Mouse (Mus musculus) right cerebral cortex, adult 18-20 months (tissue): ENCODE measurements at regions not wholly inside any gene's neighbourhood (a gene's known extent, or its start where the extent isn't known, plus 50 kb on each side); places are given as distances from the start of the nearest gene placed in this dataset.
"Not testable (repeated sequence)": the region's sequence is repeated elsewhere in the genome, so short reads cannot be mapped to it uniquely, and the experiment has no call there.

Experiments used
- DNase-seq: peaks from one replicate; pipeline ENCODE4 v3.0.0; 2022; ENCODE audit warnings: mixed read lengths

- DNase-seq: peak; percentile 9
Measured at GRCm38 (mm10) chr5:16937840-16938239, 146.2 kb downstream of the Gm28710 start.

- peak; percentile 4 for DNase-seq
Measured at GRCm38 (mm10) chr5:16947430-16947829, 155.8 kb downstream of the Gm28710 start.

- DNase-seq: peak; percentile 4
Measured at GRCm38 (mm10) chr5:16967735-16968134, 176.1 kb downstream of the Gm28710 start.

GRCm38 (mm10) chr5:16968817-16969216 is 177.2 kb downstream of the Gm28710 start:
- not testable (repeated sequence) for DNase-seq

GRCm38 (mm10) chr5:16973206-16973896 is 181.7 kb downstream of the Gm28710 start:
- no peak for DNase-seq

GRCm38 (mm10) chr5:16976006-16976405 is 184.4 kb downstream of the Gm28710 start:
- DNase-seq: no peak

- DNase-seq: no peak
Measured at GRCm38 (mm10) chr5:16984877-16985276, 193.3 kb downstream of the Gm28710 start.

GRCm38 (mm10) chr5:16991518-16991917 is 199.9 kb downstream of the Gm28710 start:
- no peak for DNase-seq

- no peak for DNase-seq
Measured at GRCm38 (mm10) chr5:16999183-16999582, 207.6 kb downstream of the Gm28710 start.

- no peak for DNase-seq
Measured at GRCm38 (mm10) chr5:17006807-17007522, 215.4 kb downstream of the Gm28710 start.

- no peak for DNase-seq
Measured at GRCm38 (mm10) chr5:17021636-17022035, 230.0 kb downstream of the Gm28710 start.

GRCm38 (mm10) chr5:17053935-17054334 is 262.3 kb downstream of the Gm28710 start:
- no peak for DNase-seq

GRCm38 (mm10) chr5:17064565-17064964 is 273.0 kb downstream of the Gm28710 start:
- no peak for DNase-seq

- DNase-seq: no peak
Measured at GRCm38 (mm10) chr5:17080405-17080804, 288.8 kb downstream of the Gm28710 start.

- no peak for DNase-seq
Measured at GRCm38 (mm10) chr5:17111556-17111955, 261.4 kb upstream of the Speer4f2 start.

GRCm38 (mm10) chr5:17112026-17112425 is 261.0 kb upstream of the Speer4f2 start:
- DNase-seq: peak; percentile 11

- DNase-seq: no peak
Measured at GRCm38 (mm10) chr5:17115035-17115434, 257.9 kb upstream of the Speer4f2 start.

- no peak for DNase-seq
Measured at GRCm38 (mm10) chr5:17116072-17116471, 256.9 kb upstream of the Speer4f2 start.

- no peak for DNase-seq
Measured at GRCm38 (mm10) chr5:17125240-17125639, 247.7 kb upstream of the Speer4f2 start.

GRCm38 (mm10) chr5:17127501-17127900 is 245.5 kb upstream of the Speer4f2 start:
- no peak for DNase-seq

- no peak for DNase-seq
Measured at GRCm38 (mm10) chr5:17135489-17135888, 237.5 kb upstream of the Speer4f2 start.

- no peak for DNase-seq
Measured at GRCm38 (mm10) chr5:17141555-17141954, 231.4 kb upstream of the Speer4f2 start.

- DNase-seq: no peak
Measured at GRCm38 (mm10) chr5:17174562-17174961, 198.4 kb upstream of the Speer4f2 start.

- no peak for DNase-seq
Measured at GRCm38 (mm10) chr5:17176771-17177170, 196.2 kb upstream of the Speer4f2 start.
